Mouse (Mus musculus): ENCODE data around the gene Cmtm5. TPM values are rescaled to one million over a fixed set of nuclear protein-coding genes. Genes with fewer than 3 reads are reported as not detected.
"Not testable (repeated sequence)": the region's sequence is repeated elsewhere in the genome, so short reads cannot be mapped to it uniquely, and the experiment has no call there.

Cmtm5 gene
- polyA plus RNA-seq, 1 experiment from 2014 or later, result 5.5 TPM

DNA sequence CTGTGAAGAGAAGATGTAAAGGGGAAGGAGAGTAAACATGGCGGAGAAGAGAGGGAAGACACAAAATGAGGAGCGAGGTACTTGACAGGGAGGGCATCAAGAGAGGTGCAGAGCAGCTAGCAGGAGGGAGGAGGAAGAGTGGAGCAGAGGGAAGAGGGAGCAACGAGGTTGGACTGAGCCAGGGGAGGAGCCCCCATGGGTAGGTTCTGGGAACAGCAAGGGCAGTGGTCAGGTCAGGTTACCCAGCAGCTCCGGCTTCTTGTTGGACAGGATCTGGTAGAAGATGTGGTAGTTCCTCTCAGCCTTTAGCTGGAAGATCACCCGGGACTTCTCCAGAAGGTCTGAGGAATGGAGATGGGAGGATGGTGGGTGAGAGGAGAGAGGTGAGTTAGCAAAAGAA is 25.4 kb downstream of the Cmtm5 start:
- H3K9me3 ChIP-seq, result no peaks in the 10 kb centered on the region
- H3K9ac ChIP-seq (replicated peaks), result no peak overlapping the region
- no peak overlapping the region for H3K27ac ChIP-seq
- WGBS, result 79% methylated on average over 5 of the region's 5 CpGs
- no peaks in the 10 kb centered on the region for H3K4me1 ChIP-seq (replicated peaks)
- H3K4me2 ChIP-seq, result no peak overlapping the region
- H3K4me3 ChIP-seq (replicated peaks), result no peak overlapping the region
- no peaks in the 10 kb centered on the region for H3K36me3 ChIP-seq
- peaks cover 8% of the 10 kb centered on the region; the same call in 1 of the 2 replicates for H3K27me3 ChIP-seq
- ATAC-seq (ENCODE audit: insufficient number of reproducible peaks, insufficient read depth, low FRiP score, low TSS enrichment, low read depth), result no peak

DNA sequence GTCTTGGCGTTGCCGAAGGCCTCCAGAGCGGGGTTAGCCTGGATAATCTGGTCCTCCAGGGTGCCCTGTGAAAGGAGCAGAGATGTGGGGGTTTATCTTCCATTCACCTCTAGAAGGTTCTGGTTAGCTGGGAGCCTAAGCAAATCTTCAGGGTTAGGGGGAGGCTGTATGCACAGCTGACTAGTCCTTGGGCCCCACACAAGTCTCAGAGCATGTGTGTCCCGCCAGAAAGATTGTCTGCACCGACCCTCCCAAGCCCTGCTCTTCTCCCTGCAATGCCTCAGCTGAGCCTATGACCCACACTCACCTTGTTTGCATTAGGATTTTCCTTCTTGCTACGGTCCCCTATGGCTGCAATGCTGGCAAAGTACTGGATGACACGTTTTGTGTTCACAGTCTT is 26.7 kb downstream of the Cmtm5 start:
- ATAC-seq (ENCODE audit: insufficient number of reproducible peaks, insufficient read depth, low FRiP score, low TSS enrichment, low read depth), result no peak
- Histone ChIP-seq H3K27ac (no peak overlapping the region), H3K4me1 (replicated peaks) (peaks cover 4% of the 10 kb centered on the region; the same call in 1 of the 2 replicates), H3K9ac (replicated peaks) (no peak overlapping the region), H3K4me2 (no peak overlapping the region), H3K4me3 (replicated peaks) (no peak overlapping the region), H3K9me3 (no peaks in the 10 kb centered on the region), H3K36me3 (no peaks in the 10 kb centered on the region), H3K27me3 (peaks cover 8% of the 10 kb centered on the region)
- WGBS, result 89% methylated on average over 7 of the region's 7 CpGs

DNA sequence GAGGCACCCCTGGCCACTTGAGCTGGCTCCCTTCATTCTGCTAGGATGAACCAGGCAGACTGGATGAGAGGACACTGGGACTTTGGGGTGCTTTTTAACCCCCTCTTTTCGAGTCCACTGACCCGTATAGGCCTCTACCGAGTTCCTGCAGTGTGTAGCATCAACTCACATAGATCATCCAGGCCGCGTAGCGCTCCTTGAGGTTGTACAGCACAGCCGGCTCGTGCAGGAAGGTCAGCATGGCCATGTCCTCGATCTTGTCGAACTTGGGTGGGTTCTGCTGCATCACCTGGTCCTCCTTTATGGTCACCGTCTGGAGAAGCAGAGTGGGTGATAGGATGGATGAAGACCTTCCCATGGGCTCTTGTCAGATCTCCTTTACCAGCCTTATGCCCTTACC is 27.7 kb downstream of the Cmtm5 start:
- Histone ChIP-seq H3K4me2 (no peak overlapping the region), H3K27me3 (peaks cover 8% of the 10 kb centered on the region), H3K4me1 (replicated peaks) (peaks cover 8% of the 10 kb centered on the region; the same call in 1 of the 2 replicates), H3K4me3 (replicated peaks) (no peak overlapping the region), H3K9me3 (no peaks in the 10 kb centered on the region), H3K27ac (no peak overlapping the region), H3K9ac (replicated peaks) (no peak overlapping the region), H3K36me3 (no peaks in the 10 kb centered on the region)
- 88% methylated on average over 11 of the region's 11 CpGs for WGBS
- no peak for ATAC-seq (ENCODE audit: insufficient number of reproducible peaks, insufficient read depth, low FRiP score, low TSS enrichment, low read depth)

DNA sequence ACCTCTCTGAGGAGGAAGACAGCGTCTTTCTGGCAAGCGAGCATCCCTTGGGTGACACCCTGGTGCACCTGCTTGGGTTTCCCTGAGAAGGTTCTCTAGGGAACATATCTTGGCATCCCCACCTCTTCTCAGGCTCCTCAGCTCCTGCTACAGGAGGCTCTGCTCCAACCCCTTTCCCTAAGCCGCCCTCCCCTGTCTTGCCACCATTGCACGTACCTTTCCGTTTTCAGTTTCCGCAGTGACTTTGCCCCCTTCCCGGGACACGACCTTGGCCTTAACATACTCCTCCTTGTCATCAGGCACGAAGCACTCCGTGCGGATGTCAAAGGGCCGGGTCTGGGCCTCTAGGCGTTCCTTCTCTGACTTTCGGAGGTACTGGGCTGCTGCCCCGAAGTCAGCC is 29.0 kb downstream of the Cmtm5 start:
- no peak for ATAC-seq (ENCODE audit: insufficient number of reproducible peaks, insufficient read depth, low FRiP score, low TSS enrichment, low read depth)
- WGBS, result 80% methylated on average over 15 of the region's 15 CpGs

DNA sequence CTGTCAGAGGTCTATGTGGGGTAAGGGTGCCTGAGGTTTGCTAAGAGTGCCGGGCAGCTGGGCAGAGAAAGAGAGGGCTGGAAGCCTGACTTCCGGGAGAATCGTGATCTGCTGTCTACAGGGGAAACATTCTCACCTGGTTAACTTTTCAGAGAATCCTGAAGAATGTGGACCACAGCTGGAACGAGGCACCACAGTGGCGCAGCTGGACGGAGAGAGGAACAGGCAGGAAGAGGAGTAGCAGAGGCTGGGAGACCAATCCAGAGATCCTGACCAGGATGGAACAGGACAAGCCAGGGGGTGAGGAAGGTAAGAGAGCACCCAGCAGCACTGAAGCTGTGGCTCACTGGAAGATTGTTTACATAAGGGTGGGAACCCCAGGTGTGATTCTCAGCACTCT is 29.6 kb downstream of the Cmtm5 start:
- H3K4me3 ChIP-seq (replicated peaks), result no peak overlapping the region
- WGBS, result 51% methylated on average over 6 of the region's 6 CpGs
- H3K4me1 ChIP-seq (replicated peaks), result peaks cover 8% of the 10 kb centered on the region; the same call in 1 of the 2 replicates
- no peak overlapping the region for H3K9ac ChIP-seq (replicated peaks)
- no peak for ATAC-seq (ENCODE audit: insufficient number of reproducible peaks, insufficient read depth, low FRiP score, low TSS enrichment, low read depth)
- peaks cover 12% of the 10 kb centered on the region for H3K27me3 ChIP-seq
- H3K27ac ChIP-seq, result no peak overlapping the region
- H3K4me2 ChIP-seq, result no peak overlapping the region
- no peaks in the 10 kb centered on the region for H3K36me3 ChIP-seq
- no peaks in the 10 kb centered on the region for H3K9me3 ChIP-seq

More for the DNA sequence above, 29.0 kb downstream of the Cmtm5 start:
- Histone ChIP-seq H3K4me2 (no peak overlapping the region), H3K27me3 (peaks cover 12% of the 10 kb centered on the region), H3K4me3 (replicated peaks) (no peak overlapping the region), H3K9ac (replicated peaks) (no peak overlapping the region), H3K27ac (no peak overlapping the region), H3K36me3 (no peaks in the 10 kb centered on the region), H3K4me1 (replicated peaks) (peaks cover 8% of the 10 kb centered on the region; the same call in 1 of the 2 replicates), H3K9me3 (no peaks in the 10 kb centered on the region)

DNA sequence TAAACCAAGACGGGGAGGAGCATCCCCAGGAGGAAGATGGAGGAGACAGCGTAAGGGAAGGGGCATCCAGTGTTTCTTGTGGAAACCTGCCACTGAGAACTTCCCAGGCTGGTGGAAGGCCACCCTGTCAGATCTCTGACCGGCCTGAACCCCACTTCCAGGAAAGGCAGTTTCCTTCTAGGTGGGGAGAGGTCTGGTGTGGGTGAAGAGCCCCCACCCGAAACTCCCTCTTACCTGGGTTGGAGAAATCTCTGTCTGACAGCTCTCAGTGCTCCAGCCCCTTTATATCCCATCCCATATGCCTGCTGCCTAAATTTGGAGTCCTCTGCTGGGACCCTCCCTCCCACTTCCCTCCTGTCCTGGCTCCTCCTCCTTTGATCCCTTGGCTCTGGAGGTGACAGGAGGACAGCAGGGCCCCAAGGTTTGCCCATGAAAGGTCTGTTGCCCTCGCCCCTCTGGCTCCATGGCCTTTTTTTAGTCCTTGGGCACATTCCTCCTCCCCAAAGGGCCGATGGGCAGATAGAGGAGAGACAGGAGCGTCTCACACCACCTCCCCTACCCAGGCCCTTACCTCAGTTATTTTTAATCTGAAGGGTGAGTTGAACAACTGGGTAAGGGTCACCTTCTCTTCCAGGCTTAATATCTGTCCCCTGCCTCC is 30.4 kb downstream of the Cmtm5 start, which contains the start of gene Myh6:
Gene Myh6, minus strand, starts transcription at position 608 of the 658 bp plus-strand sequence.
- WGBS, result 61% methylated on average over 7 of the region's 7 CpGs
- Histone ChIP-seq H3K9ac (replicated peaks) (no peak within 1 kb of the TSS), H3K27ac (no peak within 1 kb of the TSS), H3K4me3 (replicated peaks) (no peak within 1 kb of the TSS), H3K27me3 (peaks cover 8% of the 10 kb centered on the region), H3K36me3 (no peaks in the 10 kb centered on the region), H3K4me1 (replicated peaks) (peaks cover 8% of the 10 kb centered on the region; the same call in 1 of the 2 replicates), H3K9me3 (no peaks in the 10 kb centered on the region), H3K4me2 (no peak within 1 kb of the TSS)
- ATAC-seq (ENCODE audit: insufficient number of reproducible peaks, insufficient read depth, low FRiP score, low TSS enrichment, low read depth), result no peak

DNA sequence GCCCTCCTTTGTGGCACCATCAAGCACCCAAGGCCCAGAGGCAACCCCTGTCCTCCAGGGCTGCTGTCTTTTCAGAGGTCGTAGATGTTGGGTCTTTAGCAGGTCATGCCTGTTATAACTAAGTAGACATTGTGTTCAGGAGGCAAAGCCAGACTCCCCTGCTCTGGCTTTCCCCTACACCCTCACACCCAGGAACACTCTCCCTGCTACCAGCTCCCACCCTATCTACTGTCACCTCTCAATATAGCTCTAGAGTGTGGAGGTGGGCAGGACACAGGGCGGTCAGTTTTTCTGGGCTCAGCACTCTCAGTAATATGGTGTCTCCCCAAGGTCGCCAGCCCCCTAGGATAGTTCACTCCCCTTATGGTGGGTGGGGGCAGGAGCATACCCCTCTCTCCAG is 31.8 kb downstream of the Cmtm5 start:
- Histone ChIP-seq H3K27me3 (peaks cover 8% of the 10 kb centered on the region), H3K36me3 (no peaks in the 10 kb centered on the region), H3K9ac (replicated peaks) (no peak overlapping the region), H3K4me1 (replicated peaks) (peaks cover 8% of the 10 kb centered on the region; the same call in 1 of the 2 replicates), H3K4me3 (replicated peaks) (no peak overlapping the region), H3K9me3 (no peaks in the 10 kb centered on the region), H3K27ac (no peak overlapping the region), H3K4me2 (no peak overlapping the region)
- WGBS, result 78% methylated on average over 3 of the region's 3 CpGs
- no peak for ATAC-seq (ENCODE audit: insufficient number of reproducible peaks, insufficient read depth, low FRiP score, low TSS enrichment, low read depth)

DNA sequence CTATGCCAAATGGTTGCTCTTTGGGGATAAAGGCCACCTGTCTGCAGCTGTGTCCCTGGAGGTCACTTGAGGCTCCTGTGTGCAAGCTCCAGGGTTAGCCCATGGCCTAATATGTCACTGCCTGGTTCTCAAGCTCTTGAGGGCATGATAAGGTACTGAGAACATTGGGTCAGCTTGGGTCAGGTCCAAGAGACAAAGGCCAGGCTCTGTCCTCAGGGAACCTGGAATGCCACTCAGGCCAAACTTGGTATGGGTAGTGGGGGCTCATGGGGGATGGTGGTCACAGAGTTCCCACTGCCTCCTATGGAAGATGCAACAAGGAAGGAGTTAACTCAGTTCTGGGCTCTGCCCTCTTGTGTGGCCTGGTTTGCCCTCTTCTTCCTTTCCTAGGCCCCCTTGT is 32.3 kb downstream of the Cmtm5 start:
- Histone ChIP-seq H3K4me2 (no peak overlapping the region), H3K9me3 (no peaks in the 10 kb centered on the region), H3K9ac (replicated peaks) (no peak overlapping the region), H3K36me3 (no peaks in the 10 kb centered on the region), H3K4me3 (replicated peaks) (no peak overlapping the region), H3K4me1 (replicated peaks) (peaks cover 8% of the 10 kb centered on the region; the same call in 1 of the 2 replicates), H3K27me3 (peaks cover 8% of the 10 kb centered on the region), H3K27ac (no peak overlapping the region)
- ATAC-seq (ENCODE audit: insufficient number of reproducible peaks, insufficient read depth, low FRiP score, low TSS enrichment, low read depth), result no peak

DNA sequence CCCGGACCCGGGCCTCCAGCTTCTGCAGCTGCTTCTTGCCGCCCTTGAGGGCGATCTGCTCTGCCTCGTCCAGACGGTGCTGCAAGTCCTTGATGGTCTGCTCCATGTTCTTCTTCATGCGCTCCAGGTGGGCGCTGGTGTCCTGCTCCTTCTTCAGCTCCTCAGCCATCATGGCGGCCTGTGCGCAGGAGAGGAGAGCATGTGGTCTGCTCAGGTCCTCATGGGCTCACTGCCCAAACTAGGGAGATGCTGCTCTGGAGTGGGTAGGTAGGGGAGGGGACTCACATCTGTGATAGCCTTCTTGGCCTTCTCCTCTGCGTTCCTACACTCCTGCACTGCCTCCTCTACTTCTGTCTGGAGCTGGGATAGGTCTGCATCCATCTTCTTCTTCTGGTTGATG is 36.7 kb downstream of the Cmtm5 start:
- H3K36me3 ChIP-seq; H3K4me2 ChIP-seq; H3K4me1 ChIP-seq (replicated peaks); H3K9ac ChIP-seq (replicated peaks); H3K4me3 ChIP-seq (replicated peaks); H3K27ac ChIP-seq; H3K9me3 ChIP-seq; ATAC-seq (ENCODE audit: insufficient number of reproducible peaks, insufficient read depth, low FRiP score, low TSS enrichment, low read depth): not testable (repeated sequence)
- peaks cover 14% of the 10 kb centered on the region for H3K27me3 ChIP-seq
- WGBS, result 89% methylated on average over 11 of the region's 11 CpGs

DNA sequence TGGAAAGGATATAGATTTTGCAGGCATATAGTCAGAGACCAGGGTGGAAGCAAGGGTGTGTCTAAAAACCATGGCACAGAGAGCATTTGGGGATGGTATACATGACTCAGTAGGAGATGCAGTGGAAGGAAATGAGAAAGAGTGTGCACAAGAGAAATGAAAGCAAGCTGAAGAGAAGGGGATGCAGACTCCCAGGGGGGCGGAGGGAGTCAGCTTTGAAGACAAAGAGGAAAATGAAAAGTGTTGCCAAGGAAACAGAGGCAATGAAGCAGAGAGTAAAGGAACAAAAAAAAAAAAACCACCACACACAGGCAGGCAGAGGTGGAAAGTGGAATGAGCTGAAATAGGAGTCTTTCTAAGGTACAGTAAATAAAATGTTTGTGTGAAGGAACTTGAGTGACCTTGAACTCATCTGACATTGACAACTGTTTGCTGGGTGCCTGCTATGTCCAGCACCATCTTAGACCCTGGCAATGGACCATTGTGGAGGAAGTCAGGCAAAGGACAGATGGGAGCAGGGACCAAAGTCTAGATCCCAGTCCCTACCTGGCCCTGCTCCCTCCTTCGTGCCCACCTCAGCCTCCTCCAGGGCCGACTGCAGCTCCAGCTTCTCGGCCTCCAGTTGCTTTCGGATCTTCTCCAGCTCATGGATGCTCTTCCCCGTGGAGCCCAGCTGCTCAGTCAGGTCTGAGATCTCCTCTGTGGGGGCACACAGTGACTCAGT is 38.2 kb downstream of the Cmtm5 start:
- Histone ChIP-seq H3K27me3 (peaks cover 14% of the 10 kb centered on the region), H3K9ac (replicated peaks) (no peak overlapping the region), H3K9me3 (no peaks in the 10 kb centered on the region), H3K27ac (no peak overlapping the region), H3K4me1 (replicated peaks) (no peaks in the 10 kb centered on the region), H3K4me2 (no peak overlapping the region), H3K4me3 (replicated peaks) (no peak overlapping the region), H3K36me3 (no peaks in the 10 kb centered on the region)
- 80% methylated on average over 6 of the region's 6 CpGs for WGBS
- no peak for ATAC-seq (ENCODE audit: insufficient number of reproducible peaks, insufficient read depth, low FRiP score, low TSS enrichment, low read depth)

DNA sequence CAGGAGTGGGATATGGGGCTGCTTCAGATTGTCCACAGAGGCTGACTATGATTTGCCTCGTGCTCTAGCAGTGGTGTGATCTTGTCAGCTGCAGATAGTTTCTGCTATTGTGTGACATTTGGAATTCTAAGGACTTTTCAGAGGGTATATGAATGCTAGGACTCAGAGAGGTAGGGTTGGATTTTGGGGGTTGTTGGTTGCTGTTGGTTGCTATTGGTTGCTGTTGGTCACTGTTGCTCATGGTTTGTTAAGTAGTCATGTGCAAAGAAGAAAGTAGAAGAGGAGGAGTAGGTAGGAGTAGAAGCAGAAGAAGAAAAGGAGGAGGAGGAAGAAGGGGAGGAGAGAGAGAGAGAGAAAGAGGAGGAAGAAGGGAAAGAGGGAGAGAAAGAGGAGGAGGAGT is 40.6 kb downstream of the Cmtm5 start, which contains the start of gene Gm17428:
Gene Gm17428, plus strand, starts transcription at position 301 of the 400 bp plus-strand sequence.
- Histone ChIP-seq H3K36me3 (no peaks in the 10 kb centered on the region), H3K4me2 (no peak within 1 kb of the TSS), H3K27me3 (peaks cover 10% of the 10 kb centered on the region; the same call in 1 of the 2 replicates), H3K9ac (replicated peaks) (no peak within 1 kb of the TSS), H3K4me3 (replicated peaks) (no peak within 1 kb of the TSS), H3K27ac (no peak within 1 kb of the TSS), H3K4me1 (replicated peaks) (no peaks in the 10 kb centered on the region), H3K9me3 (no peaks in the 10 kb centered on the region)
- WGBS, result 74% methylated on average over 1 of the region's 1 CpGs
- ATAC-seq (ENCODE audit: insufficient number of reproducible peaks, insufficient read depth, low FRiP score, low TSS enrichment, low read depth), result no peak
